Mouse (Mus musculus): ENCODE results near the gene Clec16a.

Clec16a gene

DNA sequence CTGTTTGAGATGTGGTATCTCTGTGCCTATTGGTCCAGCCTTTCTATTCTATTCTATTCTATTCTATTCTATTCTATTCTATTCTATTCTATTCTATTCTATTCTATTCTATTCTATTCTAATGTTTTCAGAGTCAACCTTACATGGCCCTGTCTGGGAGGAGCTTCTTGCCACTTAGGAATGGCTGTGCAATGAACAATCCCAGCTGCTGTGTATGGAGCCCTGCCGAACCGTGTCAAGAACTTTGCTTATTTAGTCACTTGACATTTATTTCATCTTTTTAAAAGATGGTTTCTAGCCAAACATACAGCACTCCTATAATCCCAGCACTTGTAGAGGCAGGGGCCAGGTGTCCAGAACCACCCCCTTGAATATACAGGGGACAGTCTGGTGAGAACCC, 219.2 kb downstream of the Clec16a start:
- no peak for DNase-seq (ENCODE audit: low spot score)

DNA sequence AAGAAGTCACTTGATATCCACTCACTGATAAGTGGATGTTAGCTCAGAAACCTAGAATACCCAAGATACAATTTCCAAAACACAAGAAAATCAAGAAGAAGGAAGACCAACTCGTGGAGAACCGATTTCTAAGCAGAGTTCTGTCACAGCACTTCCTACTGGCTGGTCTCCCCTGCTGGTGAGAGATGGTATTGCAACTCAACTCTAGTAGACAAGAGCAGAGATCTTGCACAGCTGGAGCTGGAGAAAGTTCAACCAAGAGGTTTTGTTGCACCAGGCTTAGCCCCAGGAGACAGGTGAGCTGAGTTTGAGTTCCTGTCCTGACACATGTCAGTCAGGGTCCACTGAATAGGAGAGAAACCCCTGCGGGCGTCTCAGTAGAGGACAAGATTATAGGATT, 222.0 kb downstream of the Clec16a start:
- DNase-seq (ENCODE audit: low spot score): peak; percentile 74

GRCm38 (mm10) chr16:10768821-10769220, 223.7 kb downstream of the Clec16a start:
- no peak for DNase-seq (ENCODE audit: low spot score)

DNA sequence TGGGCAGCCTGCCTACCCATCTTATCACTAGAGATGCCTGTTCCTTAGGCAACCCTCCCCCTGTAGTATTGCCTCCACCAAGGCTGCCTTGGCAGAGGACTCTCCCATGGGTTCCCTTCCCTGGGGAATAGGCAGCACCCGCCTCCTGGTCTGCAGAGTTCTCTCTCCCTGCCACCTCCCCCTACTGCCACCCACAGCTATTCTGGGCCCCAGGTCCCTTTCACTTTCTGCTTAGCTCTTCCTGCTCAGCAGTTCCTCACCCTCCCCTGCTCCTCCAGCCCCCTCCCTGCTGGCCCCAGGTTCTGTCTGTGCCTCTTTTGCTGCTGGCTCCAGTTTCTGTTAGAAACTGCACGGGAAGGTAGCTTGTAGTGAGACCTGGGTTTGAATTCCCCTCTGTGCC, 224.5 kb downstream of the Clec16a start:
- no peak for DNase-seq (ENCODE audit: low spot score)

- DNase-seq (ENCODE audit: low spot score): no peak
Observed at GRCm38 (mm10) chr16:10770531-10771325, 225.6 kb downstream of the Clec16a start.

GRCm38 (mm10) chr16:10771769-10772510, 226.8 kb downstream of the Clec16a start:
- peak; percentile 45 for DNase-seq (ENCODE audit: low spot score)

DNA sequence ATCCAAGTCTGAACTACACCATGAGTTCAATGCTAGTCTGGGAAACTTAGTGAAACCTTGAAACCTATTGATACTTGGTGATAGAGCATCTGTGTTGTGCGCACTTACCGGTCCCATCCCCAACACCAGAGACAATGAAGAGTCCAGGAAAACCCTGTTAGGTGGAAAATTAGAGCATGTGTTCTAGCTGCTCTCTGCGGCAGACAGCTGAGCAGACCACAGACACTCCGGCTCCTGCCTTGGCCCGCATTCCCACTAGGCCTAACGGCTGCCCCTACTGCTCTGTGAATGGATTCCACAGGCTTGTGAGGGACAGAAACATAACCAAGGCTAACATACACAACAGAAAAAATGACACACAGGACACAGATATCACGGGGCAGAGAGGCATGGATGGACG, 228.4 kb downstream of the Clec16a start:
- no peak for DNase-seq (ENCODE audit: low spot score)

DNA sequence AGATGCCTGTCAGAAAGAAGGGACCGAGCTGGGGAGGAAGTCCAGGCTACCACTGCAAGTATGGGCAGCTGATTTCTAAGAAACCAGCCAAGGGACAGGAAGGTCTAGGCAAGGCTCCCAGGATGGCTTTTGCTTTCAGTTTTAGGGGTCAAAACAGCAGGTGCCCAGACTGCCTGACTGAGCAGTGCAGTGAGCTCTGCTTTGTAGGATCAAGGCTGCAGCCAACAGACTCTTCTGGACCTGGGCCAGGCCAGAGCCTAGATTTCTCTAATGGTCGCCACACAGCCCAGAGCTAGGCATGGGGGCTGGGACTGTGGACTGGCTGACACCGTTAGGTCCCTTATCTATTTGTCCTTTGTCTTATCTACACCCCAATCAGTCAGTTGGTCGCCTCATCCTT, 229.6 kb downstream of the Clec16a start:
- no peak for DNase-seq (ENCODE audit: low spot score)

- DNase-seq (ENCODE audit: low spot score): no peak
Observed at GRCm38 (mm10) chr16:10776322-10776721, 231.2 kb downstream of the Clec16a start.

- DNase-seq (ENCODE audit: low spot score): no peak
Observed at GRCm38 (mm10) chr16:10777579-10778160, 232.5 kb downstream of the Clec16a start.

DNA sequence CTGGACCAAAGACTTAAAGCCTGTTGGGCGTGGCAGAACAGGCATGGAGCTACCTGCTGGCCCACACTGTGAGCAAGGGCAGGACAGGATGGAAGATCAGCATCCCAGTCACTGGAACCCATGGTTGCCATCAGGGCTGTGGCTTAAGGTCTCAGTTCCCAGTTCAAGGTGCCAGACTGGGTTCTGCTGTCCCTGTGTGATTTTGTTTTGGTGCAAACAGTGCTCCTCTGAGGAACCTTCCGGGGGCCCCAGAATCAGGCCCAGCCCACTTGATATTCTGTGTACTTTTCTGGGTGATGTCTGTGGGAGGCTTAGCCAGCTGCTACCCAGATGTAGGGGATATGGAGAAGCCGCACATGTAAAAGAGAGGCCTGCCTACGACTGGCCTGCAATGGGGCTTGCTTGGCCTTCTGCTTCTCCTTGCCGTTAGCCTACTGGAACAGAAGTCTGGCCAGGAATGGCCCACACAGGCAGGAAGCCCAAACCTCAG, 235.5 kb downstream of the Clec16a start:
- no peak for DNase-seq (ENCODE audit: low spot score)

DNA sequence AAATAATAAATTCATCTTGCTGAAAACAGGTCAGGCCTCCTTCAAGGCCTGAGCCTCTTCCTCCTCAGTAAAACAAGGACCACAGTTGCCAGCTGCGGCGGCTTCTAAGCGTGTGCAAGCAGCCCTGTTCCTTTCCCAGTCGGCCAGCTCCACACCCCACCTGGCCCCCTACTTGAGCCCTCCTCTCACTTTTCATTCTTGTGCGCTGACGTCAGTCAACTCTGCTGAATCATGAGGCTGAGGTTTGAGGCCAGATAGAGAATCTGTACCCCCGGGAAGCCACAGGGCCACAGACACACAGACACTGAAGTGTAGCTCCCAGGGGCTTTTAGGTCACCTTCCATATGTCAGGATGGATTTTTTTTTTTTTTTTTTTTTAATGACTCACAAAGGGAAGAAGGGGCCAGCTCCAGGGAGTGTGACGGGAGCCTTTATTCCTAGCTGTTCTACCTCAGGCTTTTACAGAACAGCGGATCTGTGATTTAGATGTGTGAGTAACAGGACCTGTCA, 236.8 kb downstream of the Clec16a start:
- DNase-seq (ENCODE audit: low spot score): no peak

GRCm38 (mm10) chr16:10782377-10783151, 237.4 kb downstream of the Clec16a start:
- DNase-seq (ENCODE audit: low spot score): no peak

DNA sequence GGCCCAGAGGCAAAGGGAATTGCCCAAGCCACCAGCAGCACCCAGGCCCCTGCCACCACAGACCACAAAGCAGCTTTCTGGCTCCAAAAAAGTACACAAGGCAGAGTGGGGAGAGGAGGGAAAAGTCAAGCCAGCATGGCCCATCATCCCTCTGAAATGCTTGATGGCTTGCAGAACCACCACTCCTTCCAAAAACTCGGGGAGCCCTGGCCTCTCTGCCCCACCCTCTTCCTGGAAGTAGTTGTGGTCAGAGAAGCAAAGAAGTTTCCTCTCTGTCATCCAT, 238.0 kb downstream of the Clec16a start:
- no peak for DNase-seq (ENCODE audit: low spot score)

GRCm38 (mm10) chr16:10783451-10783850, 238.3 kb downstream of the Clec16a start:
- no peak for DNase-seq (ENCODE audit: low spot score)

GRCm38 (mm10) chr16:10783883-10784792, 239.0 kb downstream of the Clec16a start:
- DNase-seq (ENCODE audit: low spot score): no peak

DNA sequence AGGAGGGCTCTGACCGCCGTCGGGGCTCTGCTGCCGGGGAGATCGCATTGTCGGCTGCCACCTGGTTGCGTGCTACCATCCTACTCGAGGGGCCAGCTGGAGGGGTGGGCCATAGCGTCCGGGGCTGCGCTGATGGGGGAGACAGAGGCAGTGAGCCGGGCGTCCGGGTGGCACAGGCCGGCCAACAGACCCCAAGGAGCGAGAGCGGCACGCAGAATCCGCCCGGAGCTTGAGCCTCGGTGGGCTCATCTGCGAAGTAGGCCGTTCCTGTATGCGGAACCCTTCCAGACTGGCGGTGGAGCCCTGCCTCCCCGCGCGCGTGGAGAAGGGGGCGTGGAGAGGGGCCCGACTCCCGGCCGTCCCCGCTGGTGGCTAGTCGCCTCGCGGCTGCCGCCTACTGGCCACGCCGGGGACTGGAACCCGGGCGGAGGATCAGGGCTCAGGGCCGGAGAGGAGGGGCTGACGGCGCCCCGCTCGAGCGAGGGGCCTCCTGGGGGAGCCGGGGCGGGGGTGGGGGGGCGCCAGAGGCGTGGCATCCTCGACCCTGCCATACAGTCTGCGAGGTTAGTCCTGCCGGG, 239.7 kb downstream of the Clec16a start:
- peak; percentile 58 for DNase-seq (ENCODE audit: low spot score)

DNA sequence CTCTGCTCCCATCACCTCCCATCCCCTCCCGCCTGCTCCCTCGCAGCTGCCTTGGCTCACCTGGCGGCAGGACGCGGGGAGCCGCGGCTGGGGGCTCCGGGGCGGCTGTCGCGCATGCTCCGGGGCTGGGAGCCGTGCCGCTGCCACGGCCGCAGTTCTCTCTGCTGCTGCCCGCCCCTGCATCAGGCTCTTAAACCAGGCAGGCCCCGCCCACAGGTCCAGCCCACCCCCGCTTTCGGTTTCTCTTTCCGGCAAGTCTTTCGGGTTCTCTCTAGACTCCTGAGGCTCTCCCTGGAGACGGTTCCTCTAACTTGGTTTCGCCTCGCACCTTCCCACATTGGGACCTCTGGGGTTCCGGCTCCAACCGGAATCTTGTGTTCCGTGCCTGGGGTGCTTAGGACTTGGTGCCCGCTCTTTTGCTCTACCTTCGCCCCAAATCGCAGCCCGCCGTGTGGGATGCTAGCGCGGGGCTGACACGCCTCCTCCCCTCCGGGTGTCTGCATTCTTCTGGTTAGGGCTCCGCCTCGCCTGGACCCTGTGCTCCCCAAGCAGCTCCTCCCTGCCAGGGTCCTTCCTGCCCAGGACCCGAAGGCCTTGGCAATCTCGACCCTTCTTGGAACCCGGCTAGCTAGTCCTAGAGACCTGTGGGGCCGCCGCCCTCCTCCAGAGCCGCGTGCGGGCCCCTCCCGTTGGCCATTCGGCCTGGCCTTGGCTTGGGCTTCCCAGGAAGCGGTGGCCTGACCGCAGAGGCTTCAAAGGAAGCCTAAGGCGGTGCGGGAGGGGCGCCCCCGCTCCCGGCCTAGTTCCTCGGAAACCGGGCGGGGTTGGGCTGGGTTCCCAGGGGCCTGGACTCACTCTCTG, 240.5 kb downstream of the Clec16a start, which contains the start of gene Socs1:
Gene Socs1 (minus strand): TSS at position 166 of the 861 bp plus-strand sequence.
- DNase-seq (ENCODE audit: low spot score): peak; percentile 74

- DNase-seq (ENCODE audit: low spot score): peak; percentile 83
Observed at GRCm38 (mm10) chr16:10786288-10786687, 241.1 kb downstream of the Clec16a start.
